Mouse (Mus musculus): ENCODE results near the gene Fkrp.

- TF ChIP-seq CTCF (conservative IDR thresholded peaks at IDR 0.05; ENCODE audit: insufficient read depth, insufficient read length, low read depth, low read length), result no peak
- TF ChIP-seq POLR2A (IDR thresholded peaks at IDR 0.05; ENCODE audit: low read depth, low read length), result no peak
These were observed 4.9 kb downstream of the Fkrp start for GRCm38 (mm10) chr7:16811649-16812070.
